Mouse (Mus musculus): ENCODE data around the gene Samd5. TPM values are rescaled to one million over a fixed set of nuclear protein-coding genes. Genes with fewer than 3 reads are reported as not detected.

The Samd5 gene
- polyA plus RNA-seq (2012; rRNA removed) = 0.78 and 1.0 TPM in 2 replicates

GRCm38 (mm10) chr10:9674561-9675521, at the start of gene Samd5:
TSS of gene Samd5 (minus strand) at chr10:9675208.

Other genes starting within 250 kb of the Samd5 start
- gene Stxbp5, start 225.9 kb upstream of the Samd5 start, polyA plus RNA-seq (2012; rRNA removed) = 6.0 and 7.5 TPM in 2 replicates